Mouse (Mus musculus) urinary bladder, adult 18-20 months (tissue): ENCODE results near the gene Ier2.
"Not testable (repeated sequence)": the region's sequence is repeated elsewhere in the genome, so short reads cannot be mapped to it uniquely, and the experiment has no call there.

ENCODE experiments used
- DNase-seq, 2 experiments: peaks; one replicate each; pipeline ENCODE4 v3.0.0; 2022; ENCODE audit warnings: low spot score in 2 of 2, mixed read lengths in 2 of 2

Gene Ier2

DNA sequence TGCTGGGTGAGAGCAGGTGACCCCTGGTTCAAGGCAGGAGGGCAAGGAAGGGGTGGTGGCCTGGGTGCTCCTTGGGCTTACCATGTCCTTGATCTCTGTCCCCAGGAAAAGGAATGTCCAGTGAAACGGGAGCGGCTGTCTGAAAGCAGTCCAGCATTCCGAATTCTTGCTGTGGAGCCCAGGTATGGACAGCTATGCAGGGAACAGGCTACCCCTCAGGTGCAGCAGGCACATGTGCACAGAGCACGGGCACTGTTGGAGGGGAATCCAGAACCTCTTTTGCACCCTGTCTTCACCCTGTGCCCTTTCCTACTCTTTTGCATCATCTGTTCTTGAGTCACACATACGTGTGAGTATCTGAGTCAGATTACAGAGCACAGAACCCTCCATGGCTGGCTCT is 35.6 kb upstream of the Ier2 start:
- DNase-seq: no peak

DNA sequence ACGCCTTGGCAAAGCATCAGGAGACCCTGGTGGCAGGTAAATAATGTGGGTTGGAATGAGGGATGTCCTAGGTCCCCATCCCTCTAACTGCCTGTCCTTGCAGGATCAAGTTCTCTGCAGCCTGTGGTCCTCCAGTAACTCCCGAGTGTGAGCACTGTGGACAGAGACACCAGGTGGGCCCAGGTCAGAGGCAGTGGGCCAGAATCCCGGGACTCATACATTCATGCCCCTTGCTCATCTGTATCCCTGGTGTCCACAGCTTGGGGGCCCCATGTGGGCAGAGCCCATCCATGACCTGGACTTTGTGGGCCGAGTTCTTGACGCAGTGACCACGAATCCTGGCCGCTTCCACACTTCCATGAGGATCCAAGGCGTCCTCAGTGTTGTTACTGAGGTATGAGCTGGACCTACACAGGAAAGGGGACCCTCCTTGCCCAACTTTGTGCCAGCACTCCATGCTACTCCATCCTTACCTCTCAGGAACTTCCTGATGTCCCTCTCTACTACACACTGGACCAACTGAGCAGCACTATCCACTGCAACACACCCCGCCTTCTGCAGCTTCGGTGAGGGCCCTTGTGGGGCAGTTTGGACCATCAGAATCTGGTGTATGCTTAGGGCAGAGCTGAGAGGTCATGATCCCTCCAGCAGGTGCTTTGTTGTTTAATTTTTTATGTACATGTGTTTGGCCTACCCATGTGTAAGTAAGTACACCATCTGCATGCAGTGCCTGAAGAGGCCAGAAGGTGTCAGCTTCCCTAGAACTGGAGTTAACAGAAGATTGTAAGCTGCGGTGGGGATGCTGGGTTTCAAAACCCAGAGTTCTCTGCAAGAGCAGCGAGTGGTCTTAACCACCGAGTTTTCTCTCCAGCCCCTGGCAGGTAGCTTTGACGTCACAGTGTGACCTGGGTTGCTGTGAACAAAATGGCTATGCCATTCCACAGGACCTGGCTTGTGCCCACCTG is 34.8 kb upstream of the Ier2 start:
- no peak for DNase-seq

DNA sequence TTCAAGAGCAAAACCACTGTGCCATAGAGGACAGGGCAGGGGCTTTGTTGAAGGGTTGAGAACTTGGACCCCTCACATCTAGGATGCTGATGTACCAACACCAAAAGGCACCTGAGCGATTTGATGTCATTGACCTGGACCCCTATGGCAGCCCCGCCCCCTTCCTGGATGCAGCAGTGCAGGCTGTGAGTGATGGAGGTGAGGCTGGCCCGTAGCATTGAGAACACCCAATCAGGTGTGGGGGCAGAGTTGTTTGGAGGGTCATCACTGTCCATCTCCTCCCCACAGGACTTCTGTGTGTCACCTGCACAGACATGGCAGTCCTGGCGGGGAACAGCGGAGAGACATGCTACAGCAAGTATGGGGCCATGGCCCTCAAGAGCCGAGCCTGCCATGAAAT is 32.5 kb upstream of the Ier2 start:
- no peak for DNase-seq

DNA sequence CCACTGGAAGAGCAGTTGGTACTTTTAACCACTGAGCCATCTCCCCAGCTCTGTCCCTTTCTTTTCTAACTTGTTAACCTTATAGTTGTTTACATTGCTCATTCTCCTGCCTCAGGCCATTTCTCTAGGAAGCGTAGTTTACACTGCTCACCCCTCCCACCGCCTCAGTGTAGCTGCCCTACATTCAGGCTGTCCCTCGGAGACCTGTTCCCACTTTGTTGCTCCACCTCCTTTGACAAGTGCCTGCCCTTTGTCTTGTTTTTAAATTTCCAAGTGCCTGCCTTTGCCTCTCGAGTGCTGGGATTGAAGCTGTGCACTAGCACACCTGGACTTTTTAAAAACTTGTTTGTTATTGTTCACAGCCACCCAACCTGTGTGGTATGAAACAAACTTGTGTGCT is 30.7 kb upstream of the Ier2 start:
- no peak for DNase-seq

DNA sequence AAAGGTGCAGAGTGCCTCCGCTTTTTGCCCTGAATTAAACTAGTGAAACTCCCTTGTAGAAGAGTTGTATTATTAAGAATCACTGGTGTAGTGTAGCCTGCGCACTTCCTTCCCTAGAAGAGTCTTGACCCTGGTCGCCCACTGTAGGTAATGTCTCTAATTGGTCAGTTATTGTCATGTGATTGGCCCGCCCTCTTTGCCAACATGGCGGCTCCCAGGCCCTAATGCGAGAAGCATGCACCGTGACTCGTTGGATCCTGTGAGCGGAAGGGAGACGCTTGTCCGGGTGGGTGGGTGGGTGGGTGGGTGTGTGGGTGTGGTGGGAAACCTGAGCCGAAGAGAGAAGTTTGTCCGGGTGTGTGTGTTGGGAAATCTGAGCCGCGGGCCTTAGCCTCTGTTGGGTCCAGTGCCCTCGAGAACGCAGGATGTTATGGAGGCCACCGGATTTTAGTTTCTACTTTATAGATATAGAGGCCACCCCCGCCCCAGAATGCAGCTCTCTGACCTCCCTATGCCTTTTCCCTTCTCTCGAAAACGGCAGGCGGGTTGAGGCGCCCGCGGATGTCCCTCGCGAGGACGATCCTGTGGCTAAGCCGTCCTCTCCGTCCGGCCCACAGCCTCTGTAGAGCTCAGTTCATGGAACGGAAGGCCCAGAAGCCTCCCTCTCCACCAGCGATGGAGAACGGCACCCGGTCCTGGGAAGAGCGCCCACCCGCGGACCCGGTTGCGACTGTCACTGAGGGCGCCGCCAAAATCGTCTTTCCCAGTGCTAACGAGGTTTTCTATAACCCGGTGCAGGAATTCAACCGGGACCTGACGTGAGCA is 26.7 kb upstream of the Ier2 start:
- DNase-seq: peak; percentile 86 to 88

DNA sequence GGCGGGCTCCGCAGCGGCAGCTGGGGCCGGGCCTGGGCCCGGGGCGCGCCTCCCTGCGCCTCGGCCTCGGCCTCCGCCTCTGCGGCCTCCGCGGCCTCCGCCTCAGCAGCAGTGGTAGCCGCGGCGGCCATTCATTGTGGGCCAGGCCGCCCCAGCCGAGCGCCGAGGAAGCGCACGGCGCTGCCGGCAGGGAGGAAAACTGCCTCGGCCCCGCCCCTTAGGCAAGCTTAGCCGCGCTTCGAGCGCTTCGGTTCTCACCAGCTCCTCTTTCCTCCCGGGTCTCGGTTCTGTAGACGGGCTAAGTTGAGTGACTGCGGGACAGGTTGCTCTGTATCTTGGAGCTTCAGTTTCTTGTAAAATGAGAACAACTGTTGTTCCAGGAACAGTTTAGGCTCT is 25.1 kb upstream of the Ier2 start, which contains the start of gene Nacc1:
Gene Nacc1 (minus strand): TSS at position 158 of the 396 bp plus-strand sequence.
- DNase-seq: peak; percentile 79 to 82

DNA sequence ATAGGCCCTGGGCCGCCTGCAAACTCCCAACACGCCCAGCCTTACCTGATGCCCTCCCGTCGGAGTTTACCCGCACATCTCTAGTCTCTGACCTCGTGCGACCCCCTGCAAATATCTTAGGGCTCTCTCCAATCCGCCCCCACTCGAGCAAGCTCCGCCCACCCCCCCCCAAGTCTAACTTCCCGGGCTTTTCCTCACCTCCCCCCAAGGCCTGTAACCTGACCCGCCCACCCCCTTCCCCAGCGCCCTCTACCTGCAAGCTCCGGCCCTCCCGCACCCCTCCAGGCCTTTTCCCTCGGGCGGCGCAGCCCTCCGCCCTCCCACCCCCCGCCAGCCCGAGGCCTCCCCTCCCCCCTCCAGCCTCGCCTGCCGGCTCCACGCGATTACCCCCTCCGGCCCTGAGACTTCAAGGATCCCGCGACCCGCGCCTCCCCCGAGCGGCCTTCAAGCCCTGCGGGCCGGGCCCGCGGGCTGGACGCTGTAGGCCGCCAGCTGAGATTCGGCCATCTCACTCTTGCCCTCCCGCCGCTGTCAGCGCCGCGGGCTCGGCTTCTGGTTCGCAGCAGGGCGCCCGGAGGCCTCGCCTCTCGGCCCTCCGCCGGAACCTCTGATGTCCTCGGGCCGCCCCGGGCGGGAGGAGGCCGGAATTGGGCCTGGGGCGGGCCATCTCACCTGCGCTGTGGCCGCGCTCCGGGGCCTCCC is 24.5 kb upstream of the Ier2 start:
- peak in 1 of 2 experiments; percentile 37 for DNase-seq

DNA sequence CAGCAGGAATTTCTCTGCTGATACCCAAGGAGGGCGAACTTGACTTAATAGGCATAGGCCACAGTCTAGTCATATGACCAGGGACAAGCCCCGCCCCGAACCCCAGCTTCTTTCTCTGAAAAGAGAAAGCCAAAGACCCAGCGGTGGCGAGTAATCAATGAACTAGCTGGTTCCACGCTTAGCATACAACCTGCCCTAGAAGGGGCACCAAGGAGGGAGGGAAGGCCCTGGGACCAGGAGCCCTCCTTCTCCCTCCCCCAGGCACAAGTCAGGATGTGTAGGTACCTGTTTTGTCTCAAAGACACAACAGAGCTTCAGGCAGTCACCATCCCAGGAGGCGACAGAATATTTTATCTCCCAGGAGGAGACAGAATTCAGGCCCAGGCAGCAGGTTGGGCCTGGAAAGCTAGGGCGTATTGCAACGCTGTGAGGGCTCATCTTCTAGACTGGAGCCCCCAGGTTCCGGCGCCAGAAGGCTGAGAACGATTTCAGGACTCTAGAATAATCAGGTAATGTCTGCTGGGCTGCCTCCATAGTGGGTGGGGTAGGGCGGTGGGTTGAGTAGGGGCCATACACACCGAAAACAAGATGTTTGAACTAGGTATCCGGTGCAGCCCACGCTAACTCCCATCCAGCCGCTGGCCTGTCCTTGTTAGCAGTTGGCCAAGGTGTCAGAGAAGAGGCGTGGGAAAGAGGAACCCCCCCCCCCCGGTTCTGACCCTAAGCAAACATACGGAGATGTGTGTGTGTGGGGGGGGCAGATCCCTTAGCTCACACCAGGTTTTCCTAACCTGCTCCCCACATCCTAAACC is 23.7 kb upstream of the Ier2 start, which contains the start of gene Trmt1:
Gene Trmt1 (plus strand): TSS at position 117 of the 812 bp plus-strand sequence.
- DNase-seq: no peak

DNA sequence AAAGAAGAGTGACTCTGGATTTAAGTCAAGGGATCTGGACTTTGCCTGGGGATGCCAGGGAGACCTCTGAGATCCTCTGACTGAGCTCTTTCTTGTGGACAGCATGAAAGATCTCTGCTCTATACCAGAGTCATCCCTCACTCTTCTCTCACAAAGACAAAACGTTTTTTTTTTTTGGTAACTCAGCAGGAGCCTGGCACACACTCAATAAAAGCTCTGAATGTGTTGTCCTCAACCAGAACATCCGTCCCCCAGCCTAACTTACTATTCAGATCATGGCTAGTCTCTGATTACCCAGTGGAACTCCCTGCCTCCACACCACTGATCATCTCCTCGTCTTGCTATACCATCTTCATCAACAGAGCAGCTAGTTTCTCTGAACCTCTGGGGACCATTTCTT is 21.9 kb upstream of the Ier2 start:
- DNase-seq: no peak

DNA sequence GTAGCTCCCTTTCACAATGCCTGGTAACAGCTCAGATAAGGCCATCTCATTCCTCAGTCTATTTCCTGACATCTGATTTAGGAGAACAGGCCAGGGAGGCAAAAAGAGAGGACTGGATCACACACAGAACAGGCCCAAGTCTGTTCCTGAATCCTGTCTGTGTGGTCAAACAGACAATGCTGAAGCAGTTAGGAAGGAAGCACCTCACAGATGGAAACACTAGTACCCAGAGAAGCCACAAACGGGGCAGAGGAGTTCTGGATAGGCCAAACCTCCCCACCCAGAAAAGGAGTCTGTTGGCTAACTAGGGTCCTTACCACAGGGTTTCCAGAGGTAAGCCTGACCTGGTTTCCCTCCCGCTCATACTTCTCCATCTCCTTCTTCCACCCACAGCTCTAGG is 19.6 kb upstream of the Ier2 start:
- no peak for DNase-seq

DNA sequence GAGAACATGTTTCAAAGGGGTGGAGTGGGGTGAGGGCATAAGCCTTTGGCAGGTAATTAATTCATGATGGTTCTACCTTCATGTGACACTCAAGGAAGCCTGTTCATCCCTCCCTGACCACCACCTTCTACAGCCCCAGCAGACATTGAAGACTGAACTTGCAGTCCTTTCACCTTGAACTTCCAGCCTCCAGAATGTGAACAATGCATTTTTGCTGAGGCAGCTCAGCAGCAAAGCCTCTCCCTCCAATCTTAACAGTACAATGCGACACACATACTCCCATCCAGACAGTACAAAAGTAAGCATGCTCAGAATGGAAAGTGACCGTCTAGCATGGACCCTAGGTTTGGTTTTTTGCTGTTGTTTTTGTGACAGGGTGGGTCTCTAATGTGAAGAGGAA is 18.8 kb upstream of the Ier2 start:
- no peak for DNase-seq

DNA sequence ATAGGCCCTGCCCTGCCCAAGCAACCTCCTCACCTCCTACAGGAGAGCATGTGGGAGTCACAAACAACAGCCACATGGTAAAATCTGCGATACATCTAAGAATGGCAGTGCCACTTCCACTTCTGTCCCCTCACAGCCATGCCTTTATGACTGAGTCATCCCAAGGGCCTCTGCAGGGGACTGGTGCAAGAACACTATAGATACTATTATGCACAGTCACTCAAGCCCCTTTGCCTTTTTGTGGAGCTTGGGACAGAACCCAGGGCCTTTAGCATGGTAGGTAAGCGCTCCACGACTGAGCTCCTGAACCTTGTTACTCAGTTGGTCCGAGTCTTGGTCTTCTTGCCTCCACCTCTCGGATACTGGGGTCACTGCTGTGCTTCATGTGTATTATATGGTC is 14.7 kb upstream of the Ier2 start:
- DNase-seq: no peak

DNA sequence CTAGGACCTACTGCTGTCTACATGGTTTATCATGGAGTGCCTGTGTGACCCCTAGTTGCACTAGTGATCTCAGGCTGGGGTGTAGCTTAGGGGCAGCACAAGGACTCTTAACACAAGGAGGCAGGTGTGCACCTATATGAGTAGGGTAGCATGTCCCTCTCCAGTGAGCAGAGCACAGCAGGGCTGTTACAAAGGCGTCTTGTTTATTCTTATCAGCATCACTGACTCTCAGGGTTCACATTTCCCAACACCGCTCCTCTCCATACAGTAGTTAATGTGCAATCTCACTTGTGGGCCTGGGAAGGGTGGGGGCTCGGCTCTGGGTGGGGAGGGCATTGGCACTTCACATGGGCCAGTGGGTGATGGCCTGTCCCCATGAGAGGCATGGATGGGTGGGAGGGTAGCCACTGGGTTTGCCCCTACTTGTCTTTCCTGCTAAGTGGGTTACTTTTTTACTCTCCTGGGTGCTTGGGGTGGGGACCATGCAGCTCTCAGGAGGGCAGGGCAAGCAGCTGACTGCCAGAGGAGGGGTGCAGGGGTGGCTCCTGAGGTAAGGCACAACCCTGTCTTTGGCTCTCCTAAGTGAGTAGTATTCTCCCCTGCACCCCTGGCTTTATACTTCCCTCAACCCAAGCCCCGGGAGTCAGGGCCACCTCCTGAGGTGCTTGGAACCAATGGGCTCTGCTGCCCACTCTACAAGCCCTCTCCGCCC is 7.8 kb upstream of the Ier2 start:
- DNase-seq: not testable (repeated sequence)

DNA sequence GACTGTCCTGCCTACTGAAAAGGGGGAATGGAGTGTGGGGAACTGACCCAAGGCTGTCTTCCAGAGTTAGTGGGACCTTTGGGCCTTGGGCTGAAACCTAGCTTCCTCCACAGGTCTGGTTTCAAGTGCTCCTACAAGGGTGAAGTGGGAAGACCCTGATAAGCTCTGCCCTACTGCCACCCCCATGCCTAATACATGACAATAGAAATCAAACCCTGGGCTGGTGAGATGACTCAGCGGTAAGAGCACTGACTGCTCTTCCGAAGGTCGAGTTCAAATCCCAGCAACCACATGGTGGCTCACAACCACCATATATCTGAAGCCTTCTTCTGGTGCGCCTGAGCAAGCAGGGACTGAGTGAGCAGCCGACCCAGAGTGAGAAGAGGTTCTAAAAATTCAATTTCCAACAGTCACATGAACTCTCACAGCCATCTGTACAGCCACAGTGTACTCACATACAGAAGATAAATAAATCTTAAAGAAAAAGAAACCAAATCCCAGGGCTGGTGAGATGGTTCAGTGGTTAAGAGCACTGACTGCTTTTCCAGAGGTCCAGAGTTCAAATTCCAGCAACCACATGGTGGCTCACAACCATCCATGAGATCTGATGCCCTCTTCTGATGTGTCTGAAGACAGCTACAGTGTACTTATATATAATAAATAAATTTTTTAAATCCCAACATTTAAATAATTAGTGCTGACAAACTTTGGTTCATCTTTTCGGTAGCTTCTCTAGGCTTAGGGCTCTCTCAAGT is 6.3 kb upstream of the Ier2 start:
- DNase-seq: no peak

DNA sequence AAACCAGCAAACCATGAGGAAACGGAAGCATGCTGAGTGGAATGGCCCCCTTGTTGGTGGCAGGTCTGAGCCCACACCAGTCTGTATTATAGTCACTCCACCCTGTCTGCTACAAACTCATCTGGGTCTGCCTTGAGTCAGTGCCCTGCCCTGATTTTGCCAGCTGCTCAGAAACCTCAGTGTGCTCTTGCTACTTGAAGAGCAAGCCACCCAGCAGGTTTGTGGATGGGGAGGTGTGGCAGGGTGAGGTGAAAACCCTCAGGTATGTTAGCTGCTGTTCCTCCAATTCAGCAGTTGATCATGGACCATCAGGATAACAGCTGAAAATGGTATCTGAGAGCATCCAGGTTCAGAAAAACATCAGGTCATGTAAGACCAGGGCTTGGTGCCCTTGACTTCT is 5.4 kb upstream of the Ier2 start:
- DNase-seq: no peak

DNA sequence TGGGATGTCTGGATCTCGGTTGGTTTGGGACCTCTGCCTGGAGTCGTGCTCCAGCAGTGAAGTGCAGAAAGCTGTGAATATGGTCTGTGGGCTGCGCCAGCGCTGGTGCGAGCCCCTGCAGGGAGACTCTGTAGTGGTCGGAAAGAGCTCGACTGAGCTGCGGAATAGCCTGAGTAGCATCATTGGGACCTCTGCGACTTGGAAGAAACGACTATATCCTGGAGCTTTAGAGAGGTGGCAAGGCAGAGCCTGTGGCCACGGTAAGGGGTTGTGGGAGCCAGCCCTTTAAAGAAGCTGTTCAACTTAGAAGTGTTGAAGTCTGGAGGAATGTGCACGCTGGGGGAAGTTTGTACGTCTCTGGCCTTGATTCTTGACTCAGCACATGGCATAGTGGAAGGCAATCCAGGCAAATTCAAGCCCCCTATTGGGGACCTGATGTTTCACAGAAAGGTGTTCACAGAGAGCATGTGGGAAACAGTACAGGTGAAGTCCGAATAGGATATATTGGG is 2.8 kb upstream of the Ier2 start:
- no peak for DNase-seq

DNA sequence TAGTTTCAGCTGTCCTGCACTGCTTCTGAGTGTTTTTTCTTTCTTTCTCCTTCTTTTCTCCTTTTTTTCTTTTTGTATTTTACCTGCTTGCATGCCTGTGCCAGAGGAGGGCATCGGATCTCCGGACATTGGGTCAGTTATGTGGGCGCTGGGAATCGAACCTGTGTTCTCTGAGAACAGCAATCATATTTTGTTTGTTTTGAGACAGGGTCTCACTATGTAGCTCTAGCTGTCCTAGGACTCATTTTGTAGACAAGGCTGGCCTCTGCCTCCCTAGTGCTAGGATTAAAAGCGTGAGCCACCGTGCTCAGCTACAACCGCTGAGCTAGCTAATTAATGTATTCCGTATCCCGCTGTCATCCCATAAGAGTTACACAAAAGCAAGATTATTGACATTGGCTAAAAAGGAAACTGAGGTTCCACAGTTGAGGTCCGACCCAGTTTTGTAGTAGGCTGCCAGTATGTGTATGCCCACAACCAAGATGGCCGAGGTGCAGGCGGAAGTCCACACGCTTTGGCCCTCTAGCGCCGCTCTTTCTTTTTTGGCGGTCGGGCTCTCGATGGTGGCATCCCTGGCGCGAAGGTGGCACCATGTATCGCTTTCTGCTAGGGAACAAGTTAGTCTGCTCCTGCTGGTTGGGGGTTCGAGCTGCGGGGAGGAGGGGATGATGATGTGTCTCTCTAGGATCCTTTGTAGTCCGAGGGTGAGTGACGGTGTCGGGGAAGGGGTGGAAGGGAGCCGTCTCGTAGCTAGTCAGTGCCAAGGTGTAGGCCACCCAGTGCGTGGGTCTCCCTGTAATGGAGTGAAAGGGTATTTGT is 2.1 kb upstream of the Ier2 start:
- peak; percentile 68 to 73 for DNase-seq

DNA sequence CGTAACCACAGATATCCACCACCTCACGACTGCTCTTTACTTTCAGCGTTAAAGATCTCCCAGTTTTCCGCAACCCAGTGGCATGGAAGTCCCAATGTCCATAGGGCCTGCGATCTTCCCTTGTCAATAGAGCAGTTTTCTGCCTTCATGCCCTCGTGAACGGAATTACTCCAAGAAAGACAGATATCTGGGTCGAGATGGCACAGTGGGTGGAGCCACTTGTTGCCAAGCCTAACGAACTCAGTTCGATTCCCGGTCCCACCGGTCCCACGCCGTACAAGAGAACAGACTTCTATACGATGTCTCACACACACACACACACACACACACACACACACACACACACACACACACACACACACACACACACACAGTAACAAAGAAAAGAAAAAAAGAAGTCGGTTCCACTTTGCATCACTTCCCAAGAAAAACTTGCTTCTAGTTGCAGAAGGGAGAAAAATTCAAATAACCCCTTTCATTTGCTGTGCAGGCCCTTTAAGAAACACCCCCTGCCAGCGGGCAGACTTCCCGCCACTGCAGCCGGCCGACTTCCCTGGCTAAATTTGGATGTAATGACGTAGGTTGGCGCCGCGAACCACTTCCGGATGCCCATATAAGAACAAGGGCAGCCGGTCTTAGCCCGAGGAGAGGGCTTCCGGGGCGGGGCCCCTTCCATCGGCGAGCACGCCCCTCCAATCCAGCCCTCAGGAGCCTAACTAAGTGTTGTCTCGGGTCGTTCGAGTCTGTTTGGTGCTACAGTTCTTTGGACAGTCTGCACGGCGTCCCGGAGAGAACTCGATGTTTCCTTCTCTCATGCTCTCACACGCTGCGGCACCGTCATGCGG is 1.1 kb upstream of the Ier2 start:
- DNase-seq: peak; percentile 84 to 97
